Mouse (Mus musculus) right cerebral cortex, postnatal 36 days (tissue): ENCODE data around the gene Nmnat1.
"Not testable (repeated sequence)": the region's sequence is repeated elsewhere in the genome, so short reads cannot be mapped to it uniquely, and the experiment has no call there.

Experiments used
- DNase-seq, 2 experiments: peaks; one replicate each; pipeline ENCODE4 v3.0.0; 2022; ENCODE audit warnings: low spot score in 2 of 2, mixed read lengths in 1 of 2

Nmnat1 gene

GRCm38 (mm10) chr4:149444964-149445701, 39.9 kb downstream of the Nmnat1 start:
- DNase-seq: peak; percentile 82 to 85

DNA sequence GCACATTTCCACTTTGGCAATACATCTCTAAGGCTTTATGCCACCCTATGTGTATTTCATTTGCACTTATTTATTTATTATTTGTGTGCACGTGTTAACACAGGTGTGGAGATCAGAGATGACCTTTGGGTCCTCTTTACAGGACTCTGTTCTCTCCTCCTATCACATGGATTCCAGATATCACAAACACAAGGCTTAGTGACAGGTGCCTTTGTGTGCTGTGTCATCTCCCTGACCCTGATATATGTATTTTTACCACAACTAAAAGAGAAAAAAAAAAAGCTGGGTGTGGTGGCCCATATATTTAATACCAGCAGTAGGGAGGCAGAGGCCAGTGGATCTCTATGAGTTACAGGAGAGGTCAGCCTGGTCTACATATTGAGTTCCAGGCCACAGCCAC, 40.5 kb downstream of the Nmnat1 start:
- DNase-seq: no peak

DNA sequence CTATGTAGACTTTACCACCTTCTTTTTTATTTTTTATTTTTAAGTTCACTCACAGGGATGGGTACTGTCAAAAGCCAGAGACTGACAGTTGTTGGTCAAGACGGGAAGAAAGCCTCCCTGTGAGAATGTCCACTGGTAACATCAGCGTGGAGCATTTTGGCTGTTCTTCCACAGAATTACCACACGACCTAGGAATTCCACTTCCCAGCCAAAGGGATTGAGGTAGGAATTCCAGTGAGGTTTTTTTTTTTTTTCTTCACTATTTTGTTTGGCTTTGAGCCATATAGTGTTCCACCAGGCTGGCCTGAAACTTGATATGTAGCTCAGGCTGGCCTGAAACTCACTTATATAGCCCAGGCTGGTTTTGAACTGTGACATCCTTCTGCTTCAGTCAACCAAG, 42.6 kb downstream of the Nmnat1 start:
- DNase-seq: no peak

- DNase-seq: no peak
These were observed 44.4 kb downstream of the Nmnat1 start for GRCm38 (mm10) chr4:149440576-149440975.

GRCm38 (mm10) chr4:149431887-149432286, 53.1 kb downstream of the Nmnat1 start:
- not testable (repeated sequence) for DNase-seq

DNA sequence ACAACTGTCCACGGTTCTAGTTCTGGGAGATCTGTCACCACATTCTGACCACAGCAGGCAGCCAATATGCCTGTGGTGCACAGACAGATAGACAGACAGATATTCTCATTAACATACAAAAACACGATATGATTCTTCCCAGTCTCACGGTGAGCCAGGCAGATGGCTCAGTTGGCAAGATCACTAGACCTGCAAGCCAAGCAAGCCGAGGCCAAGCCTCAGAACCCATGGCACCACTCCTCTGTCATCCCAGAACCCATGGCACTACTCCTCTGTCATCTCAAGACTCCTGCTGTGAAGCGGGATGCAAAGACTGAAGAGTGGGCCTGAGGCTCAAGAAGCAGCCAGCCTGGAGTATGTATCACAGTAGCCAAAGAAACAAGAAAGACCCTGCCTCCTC, 55.4 kb downstream of the Nmnat1 start:
- DNase-seq: no peak

DNA sequence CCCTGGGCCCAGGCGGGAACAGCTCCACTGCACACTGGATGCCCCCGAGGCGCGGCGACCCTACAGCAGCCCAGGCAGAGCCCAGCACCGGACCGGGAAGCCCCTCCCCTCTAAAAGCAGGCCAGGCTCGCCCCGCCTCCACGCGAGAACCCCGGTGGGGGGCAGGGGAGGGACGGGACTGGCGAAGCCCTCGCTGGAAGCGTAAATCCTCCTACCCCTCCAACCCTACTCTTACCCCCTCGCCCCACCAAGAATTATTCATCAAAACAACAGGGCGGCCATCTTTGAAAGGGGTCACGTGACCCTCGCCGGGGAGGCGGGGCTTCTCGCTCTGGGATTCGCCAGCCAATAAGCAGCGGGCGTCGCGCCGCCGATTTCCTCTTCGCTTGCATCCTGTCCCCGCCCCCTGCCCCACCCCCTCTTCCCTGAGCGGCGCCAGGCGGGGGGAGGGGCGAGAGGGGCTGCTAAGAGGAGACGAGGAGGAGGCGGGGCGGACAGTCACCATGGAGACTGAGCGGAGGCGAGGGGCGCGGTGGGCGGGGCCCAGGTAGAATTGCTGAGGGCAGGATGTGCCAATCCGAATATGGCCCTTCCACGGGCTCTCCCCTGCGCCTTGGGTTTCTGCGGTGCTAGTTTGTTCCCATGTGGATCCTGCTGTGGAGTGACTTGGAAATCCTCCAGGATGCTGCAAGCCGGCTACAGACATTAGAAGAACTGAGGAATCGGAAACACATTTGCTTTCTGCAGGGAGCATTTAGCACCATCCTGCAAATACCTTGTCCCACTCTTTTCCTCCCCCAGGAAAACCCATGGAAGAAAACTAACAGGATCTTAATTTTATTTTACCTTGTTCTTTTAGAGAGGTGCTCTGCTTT, 58.4 kb downstream of the Nmnat1 start, which contains the start of gene Ube4b:
Gene Ube4b (minus strand): TSS at position 425 of the 875 bp plus-strand sequence.
- DNase-seq: peak; percentile 97 to 98

GRCm38 (mm10) chr4:149425801-149426292, 59.2 kb downstream of the Nmnat1 start:
- DNase-seq: peak in 1 of 2 experiments; percentile 20

GRCm38 (mm10) chr4:149424755-149425154, 60.2 kb downstream of the Nmnat1 start:
- no peak for DNase-seq

DNA sequence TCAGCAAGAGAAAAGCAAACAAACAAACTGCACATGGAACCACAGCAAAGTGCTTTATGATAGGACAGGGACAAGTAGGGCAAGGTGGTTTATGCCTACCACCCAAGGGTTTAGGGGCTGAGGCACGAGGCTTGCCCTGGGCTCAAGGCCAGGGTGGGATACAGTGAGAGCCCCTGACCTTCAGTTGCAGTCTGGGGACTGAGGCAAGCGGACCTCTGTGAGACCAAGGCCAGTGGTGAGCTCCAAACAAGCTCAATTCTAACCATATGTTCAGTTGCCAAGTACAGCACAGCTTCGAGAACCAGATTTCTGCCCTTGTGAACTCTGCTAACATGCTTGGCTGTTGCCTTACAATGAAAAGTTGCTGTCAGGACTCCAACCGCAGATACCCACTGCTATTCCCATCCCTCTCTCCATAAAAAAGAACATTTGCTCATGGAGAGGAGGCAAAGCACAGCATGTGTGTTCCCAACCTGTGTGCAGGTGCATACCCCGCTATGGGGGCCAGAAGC, 67.1 kb downstream of the Nmnat1 start:
- no peak for DNase-seq
